Mouse (Mus musculus) skeletal muscle tissue, adult 2 months (tissue): Measurements from ENCODE around the gene Gm37240.

Experiments used
- DNase-seq: peaks from one replicate; pipeline ENCODE4 v3.0.0-alpha.2; 2012; ENCODE audit warnings: low read depth, low spot score

The Gm37240 gene

DNA sequence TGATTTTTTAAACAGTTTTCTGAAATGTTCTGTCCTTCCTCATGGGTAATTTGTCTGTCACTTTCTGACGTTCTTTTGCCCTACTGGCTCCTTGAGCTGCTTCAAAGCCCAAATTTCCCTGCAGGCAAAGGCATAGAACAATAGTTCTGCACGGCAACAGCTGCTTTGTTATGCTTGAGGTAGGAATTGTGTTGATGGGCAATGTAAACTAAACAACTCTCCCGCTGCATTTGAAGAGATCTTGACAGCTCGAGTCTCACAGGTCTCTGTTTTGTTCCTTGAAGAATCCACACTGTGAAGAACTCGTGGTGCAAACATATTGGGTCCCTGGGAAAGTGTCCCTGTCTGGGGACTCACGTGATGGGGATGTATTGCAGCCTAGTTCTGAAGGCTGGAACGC, 746.8 kb downstream of the Gm37240 start:
- DNase-seq: no peak

- DNase-seq: no peak
Measured at GRCm38 (mm10) chr3:85138407-85138806, 748.9 kb downstream of the Gm37240 start.

GRCm38 (mm10) chr3:85133561-85133960, 753.8 kb downstream of the Gm37240 start:
- DNase-seq: no peak

DNA sequence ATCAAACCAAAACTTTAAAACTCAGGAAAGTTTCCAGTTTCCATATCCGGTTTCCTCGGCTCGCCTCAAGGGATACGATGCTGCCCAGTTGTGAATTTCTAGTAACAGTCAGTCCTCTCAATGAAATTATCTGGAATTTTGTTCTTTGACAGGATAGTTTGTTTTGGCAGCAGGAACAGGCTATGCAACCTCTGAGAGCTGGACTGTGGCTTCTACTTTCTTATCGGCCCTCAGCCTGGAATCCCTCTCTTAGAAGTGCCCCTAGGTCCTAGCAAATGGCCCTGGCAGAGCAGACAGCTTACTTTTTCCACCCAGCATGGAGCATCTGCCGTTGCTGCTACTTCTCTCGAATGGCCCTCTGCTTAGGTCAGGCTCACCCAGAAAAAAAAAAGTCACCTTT, 755.4 kb downstream of the Gm37240 start:
- DNase-seq: no peak

DNA sequence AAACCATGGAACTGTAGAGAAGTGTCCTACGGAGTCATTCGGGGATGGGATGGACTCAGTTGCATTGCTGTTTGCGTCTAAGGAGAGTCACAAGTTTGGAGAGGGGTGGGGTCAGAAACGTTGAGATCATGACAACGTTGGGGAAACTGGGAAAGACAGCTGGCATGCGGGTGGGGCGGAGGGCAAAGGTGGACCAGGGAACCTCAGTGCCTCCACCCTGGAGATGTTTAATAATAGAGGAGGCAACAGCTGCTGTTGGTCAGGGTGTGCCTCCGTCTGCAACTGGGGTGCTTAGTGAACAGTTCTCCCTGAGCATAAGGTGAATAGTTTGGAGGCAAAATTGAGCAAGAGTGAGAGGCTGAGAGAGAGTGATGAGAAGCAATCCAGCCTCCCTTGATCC, 758.8 kb downstream of the Gm37240 start:
- no peak for DNase-seq

GRCm38 (mm10) chr3:85126970-85127369, 760.3 kb downstream of the Gm37240 start:
- no peak for DNase-seq

- peak; percentile 11 for DNase-seq
Measured at GRCm38 (mm10) chr3:85125471-85125870, 761.8 kb downstream of the Gm37240 start.

DNA sequence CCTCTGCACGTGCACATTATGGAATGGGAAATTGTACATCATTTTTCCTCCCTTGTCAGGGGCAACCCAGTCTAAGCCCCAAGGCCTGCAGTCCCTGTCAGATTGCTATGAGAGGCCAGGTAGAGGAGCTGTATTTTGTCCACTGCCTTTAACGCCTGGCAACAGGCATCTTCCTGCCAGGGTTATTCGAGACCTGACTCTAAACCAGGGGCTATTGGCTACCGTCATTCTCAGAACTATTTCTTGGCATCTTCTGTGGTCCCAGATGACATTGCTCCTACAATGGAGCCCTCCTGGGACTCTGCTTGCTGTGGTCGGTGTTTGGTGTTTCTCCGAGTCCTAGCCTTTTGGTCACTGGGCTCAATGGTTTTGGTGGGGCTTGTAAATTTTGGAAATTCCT, 762.4 kb downstream of the Gm37240 start:
- no peak for DNase-seq

DNA sequence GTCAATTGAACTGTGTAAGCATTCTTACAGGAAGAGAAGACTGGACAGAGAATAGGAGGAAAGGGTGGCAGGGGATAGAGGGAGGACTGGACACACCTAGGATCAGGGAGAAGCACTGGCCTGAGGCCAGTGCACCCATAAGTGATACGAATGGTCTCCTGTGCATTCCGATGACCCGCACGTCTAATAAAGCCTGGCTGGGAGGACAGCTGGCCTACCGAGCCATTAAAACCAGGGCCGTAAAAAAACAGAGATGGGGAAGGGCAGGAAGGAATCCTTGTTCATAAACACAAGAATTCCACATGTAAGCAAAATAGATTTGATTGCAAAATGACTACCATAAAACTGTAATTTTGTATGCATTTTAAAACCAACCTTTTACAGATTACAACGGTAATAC, 762.9 kb downstream of the Gm37240 start:
- DNase-seq: no peak

GRCm38 (mm10) chr3:85117702-85118101, 769.6 kb downstream of the Gm37240 start:
- DNase-seq: no peak

GRCm38 (mm10) chr3:85117014-85117413, 770.3 kb downstream of the Gm37240 start:
- no peak for DNase-seq

DNA sequence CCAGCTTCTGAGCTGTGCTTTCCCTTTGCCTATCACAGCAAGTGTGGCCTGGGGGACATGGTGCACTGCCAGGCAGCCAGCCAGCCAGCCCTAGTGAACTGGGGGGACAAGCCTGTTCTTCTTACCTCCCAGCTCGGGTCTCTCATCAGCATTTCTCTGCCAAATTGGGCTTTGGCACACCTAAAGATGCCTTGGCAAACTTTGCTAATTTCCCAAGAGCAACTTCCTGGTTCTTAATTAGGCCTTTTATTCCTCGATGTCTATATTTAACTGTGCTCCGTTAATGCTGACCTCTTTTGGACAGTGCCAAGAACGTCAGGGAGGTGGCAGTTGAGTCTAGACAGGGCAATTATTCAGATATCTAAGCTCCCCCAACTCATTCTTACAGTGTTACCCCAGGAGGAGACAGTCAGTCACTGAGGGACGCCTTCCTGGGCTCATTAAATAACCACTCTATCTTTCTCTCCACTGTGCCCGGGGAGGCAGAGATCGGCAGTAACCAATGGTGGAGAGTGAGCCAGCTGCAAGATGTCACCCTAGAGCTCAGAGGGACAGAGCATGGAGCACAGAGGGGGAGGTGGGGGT, 771.3 kb downstream of the Gm37240 start:
- no peak for DNase-seq

DNA sequence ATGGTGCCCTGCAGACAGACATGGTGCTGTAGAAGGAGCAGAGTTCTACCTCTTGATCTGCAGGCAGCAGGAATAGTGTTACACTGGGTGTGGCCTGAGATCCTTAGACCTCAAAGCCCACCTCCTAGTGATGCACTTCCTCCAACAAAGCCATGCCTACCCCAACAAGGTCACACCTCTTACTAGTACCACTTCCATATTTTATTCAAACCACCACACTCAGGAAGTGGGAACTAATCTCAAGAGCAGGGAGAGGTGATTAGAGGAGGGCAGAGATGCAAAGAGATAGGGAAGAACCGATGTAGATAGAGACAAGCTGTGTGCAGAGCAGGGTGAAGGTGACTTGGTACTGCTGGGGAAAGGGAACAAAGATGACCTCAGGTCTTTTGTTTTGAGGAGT, 773.8 kb downstream of the Gm37240 start:
- DNase-seq: no peak

DNA sequence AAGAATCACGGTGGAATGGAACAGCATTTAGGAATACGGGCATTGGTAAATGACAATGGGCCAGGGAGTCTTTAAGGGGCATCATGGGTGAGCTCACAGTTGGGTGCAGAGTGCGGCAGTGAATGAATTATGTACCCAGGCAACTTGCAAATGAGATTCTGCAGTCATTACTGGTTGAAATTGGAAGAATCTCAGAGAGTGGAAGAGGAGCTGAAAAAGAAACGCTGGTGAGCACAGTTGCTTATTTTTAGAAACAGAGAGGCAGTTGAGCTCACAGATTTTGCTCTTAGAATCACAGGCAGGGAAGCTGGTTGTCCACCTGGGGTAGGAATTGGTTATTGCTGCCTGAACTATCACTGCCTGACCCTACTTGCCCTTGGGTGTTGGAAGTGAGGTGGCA, 776.6 kb downstream of the Gm37240 start:
- peak; percentile 2 for DNase-seq

DNA sequence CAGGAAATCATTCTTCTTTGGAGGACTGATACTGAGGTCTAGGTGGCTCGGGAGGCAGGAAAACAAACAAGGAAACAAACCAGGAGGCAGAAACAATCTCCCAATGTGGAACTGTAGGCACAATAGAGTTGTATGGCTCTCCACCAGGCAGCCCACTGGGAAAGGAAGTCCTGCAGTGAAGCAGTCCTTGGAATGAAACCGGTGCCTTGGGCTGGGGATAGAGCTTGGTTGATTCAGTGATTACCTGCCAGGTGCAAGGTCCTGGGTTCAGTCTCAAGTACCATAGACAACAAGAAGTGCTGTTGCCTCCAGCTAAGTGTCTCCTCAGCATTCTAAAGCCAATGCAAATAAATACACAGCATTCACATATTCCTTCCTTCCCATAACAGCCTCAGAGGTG, 778.1 kb downstream of the Gm37240 start:
- DNase-seq: no peak

GRCm38 (mm10) chr3:85108396-85108795, 778.9 kb downstream of the Gm37240 start:
- DNase-seq: no peak

DNA sequence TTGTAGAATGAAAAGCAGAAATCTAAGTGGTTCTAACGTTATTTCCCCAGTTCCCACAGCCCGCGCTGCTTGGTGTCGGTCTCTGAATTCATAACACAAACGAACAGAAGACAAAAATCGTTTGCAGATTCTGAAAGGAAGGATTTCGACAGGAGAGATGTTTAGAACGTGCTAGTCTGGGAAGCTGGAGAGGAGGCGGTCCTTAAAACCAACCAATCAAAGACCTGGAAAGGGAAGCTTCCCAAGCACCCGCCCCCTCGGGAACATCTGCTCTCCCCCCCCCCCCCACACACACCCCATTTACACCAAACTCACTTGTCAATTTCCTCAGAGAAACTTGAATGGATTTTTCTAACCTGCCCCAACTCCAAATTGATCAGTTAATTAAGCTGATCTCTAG, 780.4 kb downstream of the Gm37240 start:
- no peak for DNase-seq

GRCm38 (mm10) chr3:85104301-85104700, 783.0 kb downstream of the Gm37240 start:
- DNase-seq: no peak

- DNase-seq: no peak
Measured at GRCm38 (mm10) chr3:85080882-85081558, 806.3 kb downstream of the Gm37240 start.

- DNase-seq: no peak
Measured at GRCm38 (mm10) chr3:85064113-85064512, 823.2 kb downstream of the Gm37240 start.

- no peak for DNase-seq
Measured at GRCm38 (mm10) chr3:85060153-85060552, 827.2 kb downstream of the Gm37240 start.

DNA sequence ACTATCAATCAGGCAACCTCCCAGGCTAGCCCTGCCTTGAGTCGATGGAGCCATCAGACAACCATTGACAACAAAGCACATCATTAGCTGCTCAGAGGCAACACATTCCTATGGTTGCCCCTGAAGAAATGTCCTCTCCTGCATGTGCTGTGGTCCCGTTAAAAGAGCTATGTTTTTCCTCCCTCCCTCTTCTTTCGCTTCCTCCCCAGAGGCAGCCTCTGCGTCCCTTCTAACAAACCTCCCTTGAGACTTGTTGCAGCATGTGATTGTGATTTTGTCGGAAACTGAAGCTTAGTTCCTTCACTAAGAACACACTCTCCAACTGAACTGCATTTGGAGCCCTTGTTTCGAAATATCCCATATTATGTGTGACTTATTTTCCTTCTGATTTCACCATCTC, 830.1 kb downstream of the Gm37240 start:
- no peak for DNase-seq

- DNase-seq: no peak
Measured at GRCm38 (mm10) chr3:85053526-85053925, 833.8 kb downstream of the Gm37240 start.

GRCm38 (mm10) chr3:85052196-85052595, 835.1 kb downstream of the Gm37240 start:
- DNase-seq: no peak
